Mouse (Mus musculus) bone marrow, adult 2 months (tissue): ENCODE results near the gene Htr5a. TPM values are rescaled to one million over a fixed set of nuclear protein-coding genes. Genes with fewer than 3 reads are reported as not detected.
A peak's percentile ranks its signal among the peaks of the same experiment; 100 is the strongest.

Experiments
- H3K27ac ChIP-seq: fragments of 200-500 bp; 2 replicates; pipeline ENCODE4 v1.5.1; 2012; ENCODE audit warnings: low read depth, mild to moderate bottlenecking, control low read depth, inconsistent platforms, low read length; ENCODE audit not compliant: control insufficient read depth, poor library complexity, insufficient read depth
- H3K4me1 ChIP-seq: fragments of 200-500 bp; 2 replicates; pipeline ENCODE4 v1.6.1; 2011; ENCODE audit warnings: low read length; ENCODE audit not compliant: control insufficient read depth, insufficient read depth
- H3K4me3 ChIP-seq: fragments of 200-500 bp; replicated peaks from 2 replicates; pipeline ENCODE3; 2011; ENCODE audit warnings: mild to moderate bottlenecking, low read depth, low read length, control low read depth; ENCODE audit not compliant: control insufficient read depth
- CTCF ChIP-seq: fragments of 200-500 bp; IDR thresholded peaks from 2 replicates; pipeline ENCODE4 v1.5.1; 2011; ENCODE audit warnings: low read length, control low read depth; ENCODE audit not compliant: control insufficient read depth, insufficient read depth
- POLR2A ChIP-seq: fragments of 200-500 bp; IDR thresholded peaks from 2 replicates; pipeline ENCODE4 v1.6.1; 2011; ENCODE audit warnings: low read depth, mild to moderate bottlenecking, control low read depth, low read length, borderline replicate concordance; ENCODE audit not compliant: control insufficient read depth
- WGBS: fragments of 180-500 bp; shearing (Covaris S2); methylation state at CpG from one replicate; pipeline ENCODE4 v1.1.7; 2018; 5-methylcytosine and 5-hydroxymethylcytosine counted together
- polyA plus RNA-seq: library from polyadenylated mRNA; stranded (reverse); fragments of >200 nt; gene quantifications from 2 replicates; pipeline ENCODE4 v1.2.4, GENCODE M21; 2011; ENCODE audit warnings: low replicate concordance; ENCODE audit not compliant: missing spikeins, insufficient read depth, insufficient read length

Htr5a gene
- polyA plus RNA-seq = not detected in 2 replicates

GRCm38 (mm10) chr5:27841701-27842295 is at the start of gene Htr5a:
Htr5a (plus strand) TSS chr5:27842149.
- WGBS = 8% methylated on average over 25 of the region's 25 CpGs
- TF ChIP-seq CTCF (no peak), POLR2A (no peak)
- Histone ChIP-seq H3K4me1 (no peaks in the 10 kb centered on the region), H3K4me3 (no peak within 1 kb of the TSS), H3K27ac (no peak within 1 kb of the TSS)

GRCm38 (mm10) chr5:27792173-27792470 is 49.8 kb upstream of the Htr5a start:
- Histone ChIP-seq H3K4me1 (no peaks in the 10 kb centered on the region; the same call in 1 of the 2 replicates), H3K4me3 (peak overlapping the region; percentile 74), H3K27ac (peak overlapping the region; percentile 97)
- TF ChIP-seq POLR2A = no peak
- TF ChIP-seq CTCF = no peak
- 19% methylated on average over 8 of the region's 8 CpGs for WGBS

DNA sequence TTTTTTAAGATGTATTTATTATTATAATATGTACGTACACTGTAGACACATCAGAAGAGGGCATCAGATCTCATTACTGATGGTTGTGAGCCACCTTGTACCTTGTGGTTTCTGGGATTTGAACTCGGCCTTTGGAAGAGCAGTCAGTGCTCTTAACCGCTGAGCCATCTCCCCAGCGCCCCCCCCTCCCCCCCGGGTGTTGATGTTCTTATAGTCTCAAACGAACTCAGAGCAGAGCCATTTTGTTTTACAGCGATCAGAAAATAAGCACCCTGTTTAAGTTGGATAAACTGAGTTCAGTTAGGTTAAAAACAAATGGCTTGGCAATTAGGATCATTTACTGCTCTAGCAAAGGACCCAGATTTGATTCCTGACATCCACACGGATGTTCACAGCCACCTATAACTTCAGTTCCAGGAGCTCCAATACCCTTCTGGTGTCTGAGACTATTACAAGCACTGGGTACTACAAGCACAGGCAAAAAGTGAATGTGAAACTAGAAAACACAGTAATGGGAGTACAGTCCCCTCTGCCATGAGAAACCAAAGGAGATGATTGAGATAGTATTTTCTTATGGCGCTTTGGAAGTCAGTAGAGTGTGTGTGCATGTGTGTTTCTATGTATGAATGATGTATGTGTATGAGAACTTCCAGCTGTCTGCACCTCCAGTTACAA is 49.3 kb upstream of the Htr5a start:
- 58% methylated on average over 9 of the region's 9 CpGs for WGBS
- no peak overlapping the region for H3K4me3 ChIP-seq
- H3K4me1 ChIP-seq = no peaks in the 10 kb centered on the region; the same call in 1 of the 2 replicates
- TF ChIP-seq CTCF = no peak
- no peak for TF ChIP-seq POLR2A
- no peak overlapping the region for H3K27ac ChIP-seq

DNA sequence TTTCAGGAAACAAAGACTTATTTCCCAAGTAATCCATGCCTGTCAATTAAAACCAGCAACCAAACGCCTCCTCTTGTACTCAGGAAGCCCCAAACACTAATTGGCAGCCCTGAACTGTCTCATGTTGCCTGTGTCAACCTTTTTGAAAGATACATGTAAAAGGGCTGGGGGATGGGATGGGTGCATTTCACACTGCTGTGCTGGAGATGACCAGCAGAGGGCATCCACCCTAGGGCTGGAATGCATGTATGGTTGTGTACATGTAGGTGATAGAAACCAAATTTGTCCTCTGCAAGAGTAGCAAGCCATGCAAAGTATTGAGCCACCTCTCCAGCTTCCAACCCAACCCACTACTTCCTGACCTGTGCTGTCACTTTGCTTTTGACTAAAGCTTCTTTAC is 48.0 kb upstream of the Htr5a start:
- peak; percentile 94 for TF ChIP-seq CTCF
- TF ChIP-seq POLR2A = no peak
- Histone ChIP-seq H3K27ac (no peak overlapping the region), H3K4me3 (no peak overlapping the region), H3K4me1 (no peaks in the 10 kb centered on the region; the same call in 1 of the 2 replicates)
- 7% methylated on average over 1 of the region's 1 CpGs for WGBS

- no peak for TF ChIP-seq CTCF
- no peak for TF ChIP-seq POLR2A
- Histone ChIP-seq H3K4me1 (no peaks in the 10 kb centered on the region), H3K27ac (no peak overlapping the region), H3K4me3 (no peak overlapping the region)
- WGBS = 74% methylated on average over 2 of the region's 2 CpGs
Measured at GRCm38 (mm10) chr5:27814282-27814681, 27.7 kb upstream of the Htr5a start.

DNA sequence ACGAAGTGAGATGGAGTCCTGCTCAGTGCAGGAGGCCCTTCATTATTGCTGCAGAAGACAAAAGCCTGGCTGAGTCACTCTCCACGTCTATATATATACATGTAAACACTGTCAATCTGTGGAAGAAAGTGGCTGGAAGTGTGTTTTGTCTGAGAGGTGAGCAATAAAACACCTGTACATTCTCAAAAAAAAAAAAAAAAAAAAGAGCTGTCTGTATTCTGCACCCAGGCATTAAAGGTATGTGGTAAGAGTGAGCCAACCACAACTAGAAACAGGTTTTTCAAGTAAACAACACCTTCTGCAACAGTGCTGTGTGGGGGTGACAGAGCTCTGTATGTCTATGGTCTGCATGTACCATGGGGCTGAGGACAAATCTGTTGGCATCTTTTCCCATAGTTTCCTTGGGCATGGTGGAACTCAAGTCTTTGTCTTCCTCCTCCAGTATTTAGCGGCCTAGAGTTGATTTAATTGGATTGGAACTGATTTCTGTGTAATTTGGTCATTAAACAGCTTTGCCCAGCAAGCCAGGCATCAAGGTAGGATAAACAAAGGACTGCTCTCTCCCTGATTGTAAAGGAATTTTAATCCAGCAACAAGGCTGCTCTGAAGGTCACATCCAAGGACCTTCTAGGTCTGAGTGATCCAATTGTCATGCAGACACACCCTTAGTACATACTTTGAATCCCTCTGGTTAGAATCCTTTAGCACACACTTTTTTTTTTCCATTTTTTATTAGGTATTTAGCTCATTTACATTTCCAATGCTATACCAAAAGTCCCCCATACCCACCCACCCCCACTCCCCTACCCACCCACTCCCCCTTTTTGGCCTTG is 22.9 kb upstream of the Htr5a start:
- no peak for TF ChIP-seq CTCF
- TF ChIP-seq POLR2A = no peak
- WGBS = 59% methylated on average over 3 of the region's 3 CpGs

GRCm38 (mm10) chr5:27821161-27821560 is 20.8 kb upstream of the Htr5a start:
- Histone ChIP-seq H3K4me3 (no peak overlapping the region), H3K27ac (no peak overlapping the region), H3K4me1 (no peaks in the 10 kb centered on the region)
- 77% methylated on average over 6 of the region's 6 CpGs for WGBS
- TF ChIP-seq POLR2A (no peak), CTCF (no peak)

More for the DNA sequence above, 22.9 kb upstream of the Htr5a start:
- H3K4me3 ChIP-seq = no peak overlapping the region
- no peaks in the 10 kb centered on the region for H3K4me1 ChIP-seq
- no peak overlapping the region for H3K27ac ChIP-seq

DNA sequence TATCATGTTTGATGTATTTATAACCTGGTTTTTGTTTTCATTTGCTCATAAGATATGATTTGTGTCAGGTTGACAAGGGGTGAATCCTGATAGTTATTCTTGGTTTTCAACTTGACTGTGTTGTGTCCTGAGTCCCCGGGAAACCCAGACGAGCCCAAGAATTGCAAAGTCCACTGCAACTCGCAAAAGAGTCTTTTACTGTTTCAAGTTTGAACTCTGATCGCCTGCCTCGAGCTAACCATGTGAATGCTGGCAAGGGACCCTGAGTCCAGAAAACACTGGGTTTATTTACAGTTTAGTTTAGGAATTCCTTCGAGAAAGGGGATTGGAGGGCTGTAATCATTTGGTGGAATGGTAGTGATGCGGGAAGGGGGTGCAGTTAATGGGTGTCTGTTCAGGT is 14.0 kb upstream of the Htr5a start:
- TF ChIP-seq POLR2A (no peak), CTCF (no peak)
- H3K4me3 ChIP-seq = no peak overlapping the region
- no peaks in the 10 kb centered on the region for H3K4me1 ChIP-seq
- no peak overlapping the region for H3K27ac ChIP-seq
- WGBS = 49% methylated on average over 7 of the region's 7 CpGs
